Mouse (Mus musculus): Measurements from ENCODE around the gene Clock. TPM values are rescaled to one million over a fixed set of nuclear protein-coding genes. Genes with fewer than 3 reads are reported as not detected.

Clock gene
- polyA plus RNA-seq, 1 experiment from 2014 or later = 13.0 TPM

GRCm38 (mm10) chr5:76308206-76308605 is 3.6 kb upstream of the Clock start:
- H3K27ac ChIP-seq (replicated peaks) = no peak overlapping the region
- H3K27me3 ChIP-seq = no peaks in the 10 kb centered on the region
- H3K9me3 ChIP-seq = no peaks in the 10 kb centered on the region
- H3K9ac ChIP-seq = no peak overlapping the region
- no peak overlapping the region for H3K4me3 ChIP-seq
- 79% methylated on average over 2 of the region's 2 CpGs for WGBS
- H3K4me1 ChIP-seq (replicated peaks) = peaks cover 12% of the 10 kb centered on the region
- no peak overlapping the region for H3K4me2 ChIP-seq
- ATAC-seq (ENCODE audit: low read depth) = no peak
- H3K36me3 ChIP-seq = no peaks in the 10 kb centered on the region

GRCm38 (mm10) chr5:76306261-76306660 is 1.7 kb upstream of the Clock start:
- 35% methylated on average over 3 of the region's 3 CpGs for WGBS
- Histone ChIP-seq H3K27ac (replicated peaks) (no peak overlapping the region), H3K36me3 (no peaks in the 10 kb centered on the region), H3K4me1 (replicated peaks) (peaks cover 30% of the 10 kb centered on the region), H3K27me3 (no peaks in the 10 kb centered on the region), H3K4me2 (peak overlapping the region; percentile 73; the same call in 1 of the 2 replicates), H3K4me3 (no peak overlapping the region), H3K9ac (no peak overlapping the region), H3K9me3 (no peaks in the 10 kb centered on the region)
- no peak for ATAC-seq (ENCODE audit: low read depth)

- no peak for ATAC-seq (ENCODE audit: low read depth)
- Histone ChIP-seq H3K27ac (replicated peaks) (0 out of 2 replicates have a peak overlapping the region, but pooled peaks have one; percentile 1), H3K36me3 (no peaks in the 10 kb centered on the region), H3K4me3 (peak overlapping the region; percentile 96), H3K9ac (peak overlapping the region; percentile 97), H3K27me3 (no peaks in the 10 kb centered on the region), H3K4me1 (replicated peaks) (peaks cover 37% of the 10 kb centered on the region), H3K9me3 (no peaks in the 10 kb centered on the region), H3K4me2 (peak overlapping the region; percentile 73)
- WGBS = under 1% methylated on average over 8 of the region's 8 CpGs
Measured at GRCm38 (mm10) chr5:76305616-76306015, 1.0 kb upstream of the Clock start.

- H3K4me2 ChIP-seq = peak overlapping the region; percentile 73
- no peaks in the 10 kb centered on the region for H3K36me3 ChIP-seq
- peak overlapping the region; percentile 98 for H3K27ac ChIP-seq (replicated peaks)
- under 1% methylated on average over 92 of the region's 100 CpGs for WGBS
- H3K4me1 ChIP-seq (replicated peaks) = peaks cover 38% of the 10 kb centered on the region
- H3K4me3 ChIP-seq = peak overlapping the region; percentile 96
- H3K9me3 ChIP-seq = no peaks in the 10 kb centered on the region
- peak; percentile 84 for ATAC-seq (ENCODE audit: low read depth)
- peak overlapping the region; percentile 97 for H3K9ac ChIP-seq
- H3K27me3 ChIP-seq = no peaks in the 10 kb centered on the region
Measured at GRCm38 (mm10) chr5:76303745-76304451, 694 bp downstream of the Clock start.

GRCm38 (mm10) chr5:76303379-76303744 is 1.2 kb downstream of the Clock start:
- no peak for ATAC-seq (ENCODE audit: low read depth)
- peak overlapping the region; percentile 96 for H3K4me3 ChIP-seq
- peaks cover 38% of the 10 kb centered on the region for H3K4me1 ChIP-seq (replicated peaks)
- peak overlapping the region; percentile 73 for H3K4me2 ChIP-seq
- WGBS = 2% methylated on average over 11 of the region's 11 CpGs
- H3K27ac ChIP-seq (replicated peaks) = peak overlapping the region; percentile 98
- H3K9me3 ChIP-seq = no peaks in the 10 kb centered on the region
- H3K27me3 ChIP-seq = no peaks in the 10 kb centered on the region
- H3K36me3 ChIP-seq = no peaks in the 10 kb centered on the region
- peak overlapping the region; percentile 97 for H3K9ac ChIP-seq

GRCm38 (mm10) chr5:76302009-76302408 is 2.6 kb downstream of the Clock start:
- no peak overlapping the region for H3K9ac ChIP-seq
- no peaks in the 10 kb centered on the region for H3K36me3 ChIP-seq
- no peak overlapping the region for H3K27ac ChIP-seq (replicated peaks)
- H3K4me1 ChIP-seq (replicated peaks) = peaks cover 38% of the 10 kb centered on the region
- H3K4me2 ChIP-seq = no peak overlapping the region
- H3K27me3 ChIP-seq = no peaks in the 10 kb centered on the region
- no peak overlapping the region for H3K4me3 ChIP-seq
- ATAC-seq (ENCODE audit: low read depth) = no peak
- 85% methylated on average over 2 of the region's 2 CpGs for WGBS
- no peaks in the 10 kb centered on the region for H3K9me3 ChIP-seq

- H3K9ac ChIP-seq = no peak overlapping the region
- WGBS = 92% methylated on average over 8 of the region's 8 CpGs
- no peak for ATAC-seq (ENCODE audit: low read depth)
- no peaks in the 10 kb centered on the region for H3K9me3 ChIP-seq
- 0 out of 2 replicates have a peak, but pooled peaks cover 4% of the 10 kb centered on the region for H3K4me1 ChIP-seq (replicated peaks)
- H3K4me2 ChIP-seq = no peak overlapping the region
- H3K27me3 ChIP-seq = no peaks in the 10 kb centered on the region
- H3K36me3 ChIP-seq = no peaks in the 10 kb centered on the region
- no peak overlapping the region for H3K27ac ChIP-seq (replicated peaks)
- no peak overlapping the region for H3K4me3 ChIP-seq
Measured at GRCm38 (mm10) chr5:76289234-76289691, 15.3 kb downstream of the Clock start.

- ATAC-seq (ENCODE audit: low read depth) = no peak
- H3K9me3 ChIP-seq = no peaks in the 10 kb centered on the region
- H3K4me1 ChIP-seq (replicated peaks) = 0 out of 2 replicates have a peak, but pooled peaks cover 4% of the 10 kb centered on the region
- H3K4me3 ChIP-seq = no peak overlapping the region
- H3K4me2 ChIP-seq = no peak overlapping the region
- no peaks in the 10 kb centered on the region for H3K36me3 ChIP-seq
- H3K9ac ChIP-seq = no peak overlapping the region
- H3K27me3 ChIP-seq = no peaks in the 10 kb centered on the region
- WGBS = 91% methylated on average over 3 of the region's 3 CpGs
- H3K27ac ChIP-seq (replicated peaks) = no peak overlapping the region
Measured at GRCm38 (mm10) chr5:76288256-76288655, 16.3 kb downstream of the Clock start.

GRCm38 (mm10) chr5:76287062-76287461 is 17.5 kb downstream of the Clock start:
- Histone ChIP-seq H3K4me3 (no peak overlapping the region), H3K9me3 (no peaks in the 10 kb centered on the region), H3K4me1 (replicated peaks) (0 out of 2 replicates have a peak, but pooled peaks cover 4% of the 10 kb centered on the region), H3K4me2 (no peak overlapping the region), H3K27ac (replicated peaks) (no peak overlapping the region), H3K9ac (no peak overlapping the region), H3K27me3 (no peaks in the 10 kb centered on the region), H3K36me3 (no peaks in the 10 kb centered on the region)
- no peak for ATAC-seq (ENCODE audit: low read depth)
- WGBS = 76% methylated on average over 5 of the region's 5 CpGs

- Histone ChIP-seq H3K9me3 (no peaks in the 10 kb centered on the region), H3K36me3 (no peaks in the 10 kb centered on the region), H3K4me2 (no peak overlapping the region), H3K4me1 (replicated peaks) (0 out of 2 replicates have a peak, but pooled peaks cover 4% of the 10 kb centered on the region), H3K27me3 (no peaks in the 10 kb centered on the region), H3K9ac (no peak overlapping the region), H3K4me3 (no peak overlapping the region), H3K27ac (replicated peaks) (no peak overlapping the region)
- no peak for ATAC-seq (ENCODE audit: low read depth)
- 28% methylated on average over 4 of the region's 4 CpGs for WGBS
Measured at GRCm38 (mm10) chr5:76285699-76286098, 18.9 kb downstream of the Clock start.

GRCm38 (mm10) chr5:76283890-76284289 is 20.7 kb downstream of the Clock start:
- Histone ChIP-seq H3K4me3 (no peak overlapping the region), H3K9ac (no peak overlapping the region), H3K4me1 (replicated peaks) (0 out of 2 replicates have a peak, but pooled peaks cover 4% of the 10 kb centered on the region), H3K27me3 (no peaks in the 10 kb centered on the region), H3K9me3 (no peaks in the 10 kb centered on the region), H3K36me3 (no peaks in the 10 kb centered on the region), H3K27ac (replicated peaks) (no peak overlapping the region), H3K4me2 (no peak overlapping the region)
- ATAC-seq (ENCODE audit: low read depth) = no peak
- 97% methylated on average over 1 of the region's 1 CpGs for WGBS

- no peak for ATAC-seq (ENCODE audit: low read depth)
- no peaks in the 10 kb centered on the region for H3K4me1 ChIP-seq (replicated peaks)
- no peaks in the 10 kb centered on the region for H3K27me3 ChIP-seq
- no peak overlapping the region for H3K4me2 ChIP-seq
- peaks cover 19% of the 10 kb centered on the region; the same call in 1 of the 2 replicates for H3K36me3 ChIP-seq
- H3K9ac ChIP-seq = no peak overlapping the region
- 89% methylated on average over 4 of the region's 4 CpGs for WGBS
- H3K4me3 ChIP-seq = no peak overlapping the region
- no peak overlapping the region for H3K27ac ChIP-seq (replicated peaks)
- no peaks in the 10 kb centered on the region for H3K9me3 ChIP-seq
Measured at GRCm38 (mm10) chr5:76274977-76275376, 29.6 kb downstream of the Clock start.
